Mouse (Mus musculus) lung, adult 2 months (tissue): ENCODE measurements around the gene Cers6. TPM values are rescaled to one million over a fixed set of nuclear protein-coding genes. Genes with fewer than 3 reads are reported as not detected.

Source experiments
- DNase-seq: peaks from one replicate; pipeline ENCODE4 v3.0.0; 2022
- H3K4me1 ChIP-seq: fragments of 200-500 bp; 2 replicates; pipeline ENCODE4 v1.6.1; 2011; ENCODE audit warnings: low read length; ENCODE audit not compliant: control insufficient read depth, insufficient read depth
- H3K4me3 ChIP-seq: fragments of 200-500 bp; replicated peaks from 2 replicates; pipeline ENCODE3; 2011; ENCODE audit warnings: low read depth, mild to moderate bottlenecking, control low read depth, low read length; ENCODE audit errors: extremely low read depth
- CTCF ChIP-seq: fragments of 200-500 bp; IDR thresholded peaks from 2 replicates; pipeline ENCODE4 v1.5.1; 2011; ENCODE audit warnings: mild to moderate bottlenecking, low read length, control low read depth; ENCODE audit not compliant: insufficient read depth
- POLR2A ChIP-seq: fragments of 200-500 bp; IDR thresholded peaks from 2 replicates; pipeline ENCODE4 v1.6.1; 2011; ENCODE audit warnings: low read depth, mild to moderate bottlenecking, control low read depth, low read length, borderline replicate concordance; ENCODE audit errors: extremely low read depth
- WGBS: fragments of 180-500 bp; shearing (Covaris S2); methylation state at CpG from one replicate; pipeline ENCODE4 v1.1.7; 2018; 5-methylcytosine and 5-hydroxymethylcytosine counted together
- polyA plus RNA-seq: library from polyadenylated mRNA; depleted of rRNA; stranded (reverse); fragments of >200 nt; gene quantifications from 2 replicates; pipeline ENCODE4 v1.2.3, GENCODE M21; 2012

The Cers6 gene
- polyA plus RNA-seq, 1 experiment: 16.2 TPM

DNA sequence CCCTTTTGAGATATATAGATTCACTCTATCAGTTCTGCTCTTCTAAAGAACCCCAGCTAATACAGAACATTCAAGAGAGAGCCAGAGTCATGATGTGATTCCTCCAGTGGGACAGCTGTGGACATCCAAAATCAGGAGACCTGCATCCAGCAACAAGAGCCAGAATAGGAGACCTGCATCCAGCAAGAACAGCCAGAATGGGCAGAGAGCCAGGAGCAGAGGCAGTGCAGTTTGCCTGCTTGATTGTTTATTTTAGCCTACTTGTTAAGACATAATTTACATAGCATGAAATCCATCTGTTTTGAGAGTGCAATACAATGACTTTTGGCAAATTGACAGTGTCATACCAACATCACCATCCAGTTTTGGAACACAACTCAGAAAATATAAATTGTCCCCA is 133.2 kb downstream of the Cers6 start:
- DNase-seq: no peak
- TF ChIP-seq POLR2A: no peak
- TF ChIP-seq CTCF: no peak
- H3K4me1 ChIP-seq: no peaks in the 10 kb centered on the region
- H3K4me3 ChIP-seq: no peak overlapping the region

DNA sequence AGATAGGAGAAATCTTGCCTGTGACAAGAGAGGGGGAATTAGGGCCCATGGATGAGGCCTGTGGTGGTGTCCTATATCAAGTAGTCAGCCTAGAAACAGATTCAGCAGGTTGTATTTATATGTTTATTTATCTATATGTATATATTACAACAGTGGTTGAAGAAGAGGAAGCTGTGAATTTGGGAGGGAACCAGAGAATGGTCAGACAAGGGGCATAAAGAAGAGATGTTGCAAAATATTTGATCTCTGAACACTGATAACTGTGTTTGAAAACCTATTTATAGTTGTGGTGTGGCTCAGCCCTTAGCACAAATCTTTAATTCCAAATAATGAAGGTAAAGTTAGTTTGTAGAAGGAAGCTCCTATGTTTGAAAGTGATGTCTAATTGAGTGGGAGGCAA is 134.5 kb downstream of the Cers6 start:
- no peak overlapping the region for H3K4me3 ChIP-seq
- DNase-seq: no peak
- TF ChIP-seq CTCF: no peak
- no peak for TF ChIP-seq POLR2A
- H3K4me1 ChIP-seq: no peaks in the 10 kb centered on the region

DNA sequence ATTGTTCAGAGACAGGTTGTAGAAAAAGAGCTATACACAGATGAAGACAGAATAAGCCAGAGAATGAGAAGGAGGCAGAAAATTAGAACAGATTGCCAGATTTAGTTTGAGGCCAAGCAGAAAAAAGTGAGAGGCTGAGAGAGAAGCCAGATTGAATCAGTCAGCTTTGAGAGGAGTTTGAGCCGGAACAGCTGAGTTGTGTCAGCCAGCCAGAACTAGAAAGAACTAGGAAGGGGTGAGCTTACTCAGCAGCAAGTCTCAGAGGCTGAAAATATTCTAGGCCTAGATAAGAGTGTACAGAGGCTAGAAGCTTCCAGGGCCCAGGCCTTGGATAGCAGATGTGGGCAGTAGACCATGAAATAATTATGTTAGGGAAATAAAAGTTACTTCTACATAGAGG is 135.0 kb downstream of the Cers6 start:
- H3K4me3 ChIP-seq: no peak overlapping the region
- WGBS: 78% methylated on average over 1 of the region's 1 CpGs
- DNase-seq: no peak
- no peaks in the 10 kb centered on the region for H3K4me1 ChIP-seq
- TF ChIP-seq CTCF: no peak
- TF ChIP-seq POLR2A: no peak

DNA sequence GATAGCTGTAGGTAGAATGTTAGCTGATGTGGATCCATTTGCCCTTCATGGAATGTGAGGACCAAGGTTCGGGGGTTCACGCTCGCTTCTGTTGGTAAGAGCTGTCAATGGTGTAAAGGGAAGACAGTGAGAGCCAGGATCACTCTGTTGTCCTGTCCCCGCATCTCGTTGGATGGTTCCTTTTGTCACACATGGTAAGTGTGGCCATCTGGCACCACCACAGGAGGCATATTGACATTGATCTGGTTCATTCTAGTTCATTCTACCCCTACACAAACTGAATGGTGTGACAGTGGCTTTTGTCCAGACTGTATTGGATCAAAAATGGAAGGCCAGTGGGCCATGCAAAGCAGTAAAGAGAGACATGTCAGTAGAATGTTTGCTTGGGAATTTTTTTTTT is 142.8 kb downstream of the Cers6 start:
- 87% methylated on average over 5 of the region's 5 CpGs for WGBS

DNA sequence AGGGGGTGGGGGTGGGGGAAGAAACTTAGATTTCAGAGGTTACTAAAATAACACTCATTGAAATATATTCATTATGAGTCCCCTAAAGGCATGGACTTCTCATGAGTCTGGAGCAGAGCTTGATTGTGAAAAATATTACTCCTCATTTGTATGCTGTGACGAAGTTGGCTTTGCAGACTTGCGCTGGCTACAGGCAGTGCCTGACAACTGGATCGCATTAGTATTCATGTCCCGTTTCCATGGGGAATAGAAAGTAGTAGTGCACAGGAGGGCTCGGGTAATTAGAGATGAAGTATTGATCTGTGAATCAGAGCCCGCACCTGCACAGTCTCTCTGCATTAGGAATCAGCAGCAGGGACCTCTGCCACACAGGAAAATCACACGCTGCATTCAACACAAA is 150.2 kb downstream of the Cers6 start:
- Histone ChIP-seq H3K4me3 (no peak overlapping the region), H3K4me1 (no peaks in the 10 kb centered on the region)
- DNase-seq: no peak
- WGBS: 87% methylated on average over 7 of the region's 7 CpGs
- no peak for TF ChIP-seq CTCF
- no peak for TF ChIP-seq POLR2A

More for the DNA sequence above, 142.8 kb downstream of the Cers6 start:
- Histone ChIP-seq H3K4me3 (no peak overlapping the region), H3K4me1 (no peaks in the 10 kb centered on the region)
- TF ChIP-seq CTCF (no peak), POLR2A (no peak)
- DNase-seq: no peak

DNA sequence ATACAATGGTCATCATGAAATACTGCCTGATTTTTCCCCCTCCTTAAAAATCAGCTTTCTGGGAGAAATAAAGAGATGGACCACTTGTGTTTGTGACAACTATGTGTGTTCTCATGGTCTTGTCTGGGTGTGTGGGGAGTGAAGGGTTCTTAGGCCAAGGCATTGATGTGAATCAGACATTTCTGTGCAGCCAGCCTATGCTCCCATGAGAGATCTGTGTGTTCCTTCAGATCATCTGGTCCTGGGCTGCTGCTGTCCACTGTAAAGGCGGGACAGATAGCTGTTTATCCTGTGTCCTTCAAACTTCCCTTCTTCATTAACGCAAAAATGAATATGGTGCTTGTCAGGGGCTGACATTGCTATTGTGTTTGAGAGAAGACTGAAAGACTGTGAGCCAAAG is 150.6 kb downstream of the Cers6 start:
- no peak for DNase-seq
- WGBS: 58% methylated on average over 2 of the region's 2 CpGs
- Histone ChIP-seq H3K4me3 (no peak overlapping the region), H3K4me1 (no peaks in the 10 kb centered on the region)
- TF ChIP-seq CTCF (no peak), POLR2A (no peak)

DNA sequence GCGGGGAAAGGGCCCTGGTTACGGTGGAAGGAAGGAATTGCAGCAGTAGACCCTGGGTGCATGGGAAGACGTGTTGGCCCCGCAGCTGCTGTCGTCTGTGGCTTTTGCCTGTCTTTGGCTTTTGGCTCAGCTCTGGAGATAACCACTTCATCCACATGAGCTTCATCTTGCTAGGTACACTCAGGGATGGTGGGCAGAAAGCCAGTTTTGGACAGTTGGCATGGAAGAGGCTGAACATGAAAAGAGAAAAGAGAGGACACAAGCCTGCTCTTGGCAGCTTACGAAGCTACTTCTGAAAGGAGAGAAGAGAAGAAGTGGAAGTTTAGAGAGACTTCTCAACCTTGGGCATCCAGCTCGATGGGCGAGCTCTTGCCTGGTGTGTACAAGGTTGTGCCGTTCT is 153.0 kb downstream of the Cers6 start:
- DNase-seq: no peak
- H3K4me1 ChIP-seq: no peaks in the 10 kb centered on the region
- WGBS: 96% methylated on average over 9 of the region's 9 CpGs
- H3K4me3 ChIP-seq: no peak overlapping the region
- TF ChIP-seq POLR2A (no peak), CTCF (no peak)

DNA sequence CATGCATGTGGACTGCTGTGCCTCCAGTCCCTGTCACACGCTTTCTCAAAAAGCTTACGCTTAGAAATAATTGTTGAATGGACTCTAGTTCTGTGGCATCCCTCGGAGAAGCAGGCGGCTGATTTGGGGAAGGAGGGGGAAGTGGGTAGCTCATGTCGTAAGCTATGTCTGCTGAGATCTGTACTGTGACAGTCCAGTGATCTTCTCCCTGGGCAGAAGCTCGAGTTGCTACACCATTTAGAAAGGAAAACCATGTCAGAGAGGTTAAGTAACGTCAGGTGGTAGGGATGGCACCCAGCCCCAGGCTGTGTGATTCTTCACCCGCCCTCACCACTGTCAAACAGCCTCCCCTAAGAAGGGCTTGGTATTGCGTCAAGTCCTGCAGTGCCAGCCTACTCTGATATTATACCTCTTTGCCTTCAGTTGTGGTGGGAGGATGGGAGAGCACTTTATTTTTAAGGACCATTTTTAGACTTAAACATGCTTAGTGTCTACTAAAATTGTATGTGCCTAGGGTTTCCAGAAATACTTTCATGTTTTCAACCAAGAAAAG is 154.0 kb downstream of the Cers6 start:
- no peak for DNase-seq
- H3K4me1 ChIP-seq: no peaks in the 10 kb centered on the region
- H3K4me3 ChIP-seq: no peak overlapping the region
- TF ChIP-seq CTCF (no peak), POLR2A (no peak)
- WGBS: 84% methylated on average over 9 of the region's 9 CpGs

DNA sequence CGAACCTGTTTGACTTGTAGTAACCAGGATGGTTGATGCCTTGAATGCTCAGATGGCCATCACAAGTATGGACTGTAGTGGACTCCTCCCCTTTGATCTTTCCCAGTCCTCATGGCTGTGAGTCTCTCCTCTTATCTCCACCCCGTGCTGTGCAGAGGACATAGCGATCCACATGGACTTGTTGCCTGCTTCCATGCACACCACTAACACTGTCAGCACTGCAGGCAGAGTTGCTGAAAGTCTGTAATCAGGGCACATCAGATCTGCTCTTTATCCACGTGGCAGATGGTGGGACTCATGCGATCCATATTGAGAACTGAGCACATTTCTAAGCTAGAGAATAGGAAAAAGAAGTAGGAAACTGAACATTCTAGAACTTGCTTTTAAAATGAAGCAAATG is 154.6 kb downstream of the Cers6 start:
- H3K4me1 ChIP-seq: peaks cover 3% of the 10 kb centered on the region; the same call in 1 of the 2 replicates
- no peak for TF ChIP-seq POLR2A
- no peak for TF ChIP-seq CTCF
- WGBS: 78% methylated on average over 5 of the region's 5 CpGs
- no peak for DNase-seq
- H3K4me3 ChIP-seq: no peak overlapping the region

DNA sequence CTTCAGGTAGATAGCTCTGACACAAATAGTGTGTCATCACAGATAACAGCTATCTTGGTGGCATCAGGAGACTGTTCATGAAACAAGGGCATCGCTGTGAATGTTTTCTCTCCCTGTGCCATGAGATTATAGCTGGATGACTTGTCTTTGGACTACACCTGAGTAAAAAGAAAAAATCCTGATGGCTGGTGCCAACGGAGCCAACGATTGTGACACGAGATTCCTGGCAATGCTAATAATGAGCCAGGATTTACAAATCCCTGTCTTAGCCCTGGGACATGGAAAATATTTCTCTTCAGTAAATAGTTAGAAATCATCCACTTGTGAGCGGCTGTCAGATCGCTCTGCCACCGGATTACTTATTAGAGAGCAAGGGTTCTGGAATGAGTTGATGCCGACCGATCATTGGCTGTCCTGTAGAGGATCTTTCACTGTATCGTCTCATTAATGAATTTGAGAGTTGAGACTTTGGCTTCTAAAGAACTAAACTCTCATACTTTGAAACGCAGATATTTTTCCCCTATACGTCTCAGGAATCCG is 157.9 kb downstream of the Cers6 start:
- peaks cover 3% of the 10 kb centered on the region; the same call in 1 of the 2 replicates for H3K4me1 ChIP-seq
- 86% methylated on average over 13 of the region's 13 CpGs for whole genome bisulfite sequencing
- DNase-seq: no peak
- TF ChIP-seq CTCF (no peak), POLR2A (no peak)
- no peak overlapping the region for H3K4me3 ChIP-seq
